Mouse (Mus musculus): ENCODE measurements around the gene Ralgps2.

The Ralgps2 gene

DNA sequence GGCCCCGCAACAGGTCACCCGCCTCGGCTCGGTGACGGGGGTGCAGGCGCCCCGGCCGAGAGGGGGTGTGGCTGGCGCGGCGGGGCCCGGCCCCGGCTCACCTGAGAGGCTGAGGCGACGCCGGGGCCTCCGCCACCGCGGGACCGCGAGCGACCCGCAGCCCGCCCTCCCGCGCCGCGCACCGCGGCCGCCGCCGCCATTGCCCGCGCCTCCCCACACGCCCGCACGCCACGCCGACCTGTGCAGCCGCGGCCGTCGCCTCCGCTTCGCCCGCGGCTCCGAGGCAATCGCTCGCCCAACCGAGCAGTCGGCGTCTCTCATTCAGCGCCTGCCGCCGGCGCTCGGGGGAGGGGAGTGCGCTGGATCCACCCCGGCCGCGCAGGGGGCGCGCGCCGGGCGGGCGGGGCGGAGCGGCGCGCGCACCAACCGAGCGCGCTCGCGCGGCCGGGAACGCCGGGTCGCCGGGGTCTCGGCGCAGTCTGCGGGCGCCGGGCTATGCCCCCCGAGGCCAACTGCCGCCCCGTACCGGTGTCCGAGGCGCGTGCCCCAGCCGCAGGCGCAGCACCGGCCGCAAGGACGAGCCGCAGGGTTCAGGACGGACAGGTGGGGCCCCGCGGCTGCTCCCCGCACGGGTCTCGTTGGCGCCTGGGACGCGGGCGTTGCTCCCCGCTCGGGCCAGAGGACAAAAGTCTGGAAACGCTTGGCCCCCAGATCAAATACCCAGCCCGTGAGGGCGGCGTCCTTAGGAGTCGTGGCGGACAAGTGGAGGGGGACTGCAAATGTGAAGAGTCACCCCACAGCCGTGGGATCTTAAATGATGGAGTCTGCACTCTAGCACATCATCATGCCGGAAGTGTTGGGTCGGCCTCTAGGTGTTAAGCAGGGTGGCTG lies at the start of gene Ralgps2:
Gene Ralgps2 (minus strand): TSS at position 376 of the 891 bp plus-strand sequence.
- DNase-seq, result peak; percentile 82

DNA sequence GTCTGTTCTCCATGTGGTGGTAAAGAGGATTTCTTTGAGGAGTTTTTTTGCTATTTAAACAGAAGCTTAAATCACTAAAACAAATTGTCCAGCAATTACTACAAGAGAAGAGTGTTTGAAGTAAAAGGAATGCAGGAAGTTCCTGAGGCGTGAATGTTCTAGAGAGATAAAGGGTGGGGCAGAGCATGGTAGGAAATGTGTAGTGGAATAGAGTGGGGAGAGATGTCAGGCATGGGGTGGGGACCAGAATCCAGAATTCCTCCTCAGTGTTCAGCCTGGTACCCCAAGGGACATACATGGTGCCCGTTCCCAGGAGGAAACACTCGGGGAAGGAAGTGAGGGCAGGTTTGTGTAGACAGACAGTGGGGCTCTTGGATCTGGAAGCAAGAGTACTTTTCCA lies 48.1 kb upstream of the Ralgps2 start:
- DNase-seq, result no peak

DNA sequence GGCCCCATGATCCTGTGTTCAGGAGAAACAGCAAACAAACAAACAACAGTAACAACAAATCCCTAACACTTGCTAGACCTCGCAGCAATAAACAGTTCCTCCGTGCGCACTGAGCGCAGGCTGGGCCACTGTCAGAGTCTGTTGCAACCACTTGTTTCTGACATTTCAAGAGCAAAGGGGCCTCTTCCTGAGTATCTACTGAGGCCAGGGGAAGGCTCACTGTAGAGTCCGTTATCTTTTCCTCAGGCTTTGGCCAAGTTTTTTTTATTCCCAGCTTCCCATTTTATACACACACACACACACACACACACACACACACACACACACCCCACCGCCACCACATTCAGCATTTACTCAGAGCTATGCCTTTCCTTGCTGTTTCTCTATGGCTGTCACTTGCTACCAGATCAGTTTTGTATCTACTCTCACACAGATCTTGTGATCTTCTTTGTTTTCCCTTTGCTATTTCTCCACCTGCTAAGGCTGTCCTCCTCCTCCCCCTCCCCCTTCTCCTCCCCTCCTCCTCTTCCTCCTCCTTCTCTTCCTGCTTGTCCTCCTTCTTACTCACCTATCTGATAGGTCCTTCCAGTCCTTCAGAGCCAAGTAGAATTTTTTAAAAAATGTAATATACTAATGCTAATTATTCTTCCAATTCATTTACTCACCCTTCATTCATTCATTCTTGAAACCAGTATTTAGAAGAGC lies 47.4 kb upstream of the Ralgps2 start:
- peak; percentile 19 for DNase-seq

DNA sequence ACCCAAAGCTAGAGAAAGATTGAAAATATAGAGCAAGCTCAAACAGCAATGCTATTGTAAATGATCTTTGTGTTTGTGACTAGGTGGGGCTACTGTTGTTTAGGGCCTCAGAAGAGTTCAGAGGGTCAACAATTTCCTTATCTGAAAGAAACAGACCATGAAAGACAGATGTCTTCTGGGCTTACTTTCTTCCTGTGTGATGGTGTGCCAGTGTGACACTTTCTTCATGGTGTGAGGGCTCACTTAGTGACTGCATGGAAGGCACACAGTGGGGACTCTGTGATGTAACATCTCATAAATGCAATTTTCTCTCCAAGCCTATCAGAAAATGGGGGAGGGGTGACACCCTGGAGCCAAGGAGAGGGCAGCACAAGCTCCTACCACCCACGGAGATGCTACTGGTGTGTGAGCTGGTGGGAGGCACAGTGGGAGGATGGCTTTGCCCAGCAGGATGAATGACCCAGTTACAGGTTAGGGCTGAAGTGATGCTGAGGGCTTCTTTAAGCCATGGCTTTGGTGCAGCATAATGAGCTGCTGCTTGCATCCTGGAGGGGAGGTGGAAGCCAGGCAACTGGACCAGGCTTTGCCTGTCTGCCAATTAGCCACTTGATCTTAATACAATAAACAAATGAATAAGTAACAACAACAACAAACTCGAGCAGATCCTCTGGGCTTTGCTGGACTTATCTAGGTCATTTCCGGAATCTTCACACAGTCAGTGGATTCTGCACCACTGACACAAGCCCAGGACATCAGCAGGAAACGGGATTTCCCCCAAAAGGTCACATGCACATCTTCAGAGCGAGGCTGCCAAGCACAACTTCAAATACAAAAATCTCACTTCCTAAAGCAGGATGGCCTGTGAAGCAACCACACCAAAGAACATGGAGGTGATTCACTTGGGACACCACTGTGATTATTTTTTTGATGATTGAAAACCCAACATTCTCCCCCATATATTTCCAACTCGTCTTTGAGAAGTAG lies 46.5 kb upstream of the Ralgps2 start:
- DNase-seq, result peak; percentile 25

DNA sequence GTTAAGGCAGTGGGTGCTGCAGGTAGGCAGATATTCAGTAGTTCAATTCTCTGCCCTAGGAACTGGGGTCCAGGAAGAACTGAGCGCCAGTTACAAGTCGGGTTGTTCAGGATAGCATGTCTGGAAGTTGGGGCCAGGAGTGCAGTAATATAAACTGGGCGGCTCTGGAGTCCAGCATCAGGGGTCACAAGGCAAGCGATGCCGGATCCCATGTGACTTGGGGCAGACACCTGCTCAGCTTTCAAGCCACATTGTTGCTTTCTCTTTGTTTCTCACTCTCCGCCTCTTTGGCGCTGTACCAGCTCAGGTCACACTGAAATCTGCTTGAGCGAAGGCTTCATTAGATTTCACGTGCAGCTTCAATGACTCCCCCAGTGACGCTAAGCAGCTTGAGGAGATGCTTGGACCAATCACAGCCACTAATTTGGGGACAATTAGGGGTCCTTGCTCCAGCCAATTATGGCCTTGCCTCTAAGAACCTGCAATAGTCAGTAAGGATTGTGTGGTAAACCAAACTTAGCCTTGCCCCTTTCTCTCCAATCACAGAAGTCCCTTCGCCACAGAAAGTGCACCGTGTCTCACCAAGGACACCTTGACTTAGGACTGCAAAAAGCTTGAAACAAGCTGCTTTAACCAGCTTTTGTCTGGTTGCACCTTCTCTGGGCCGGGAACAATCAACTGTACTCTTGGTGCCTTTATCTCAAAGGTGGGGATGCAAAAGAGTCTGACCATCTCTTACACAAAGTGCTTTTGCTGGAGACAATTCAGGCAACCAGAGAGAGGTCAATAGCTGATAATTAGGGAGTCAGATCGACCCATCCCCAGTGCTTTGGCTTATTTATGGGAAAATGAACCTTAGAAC lies 43.8 kb upstream of the Ralgps2 start:
- DNase-seq, result no peak

DNA sequence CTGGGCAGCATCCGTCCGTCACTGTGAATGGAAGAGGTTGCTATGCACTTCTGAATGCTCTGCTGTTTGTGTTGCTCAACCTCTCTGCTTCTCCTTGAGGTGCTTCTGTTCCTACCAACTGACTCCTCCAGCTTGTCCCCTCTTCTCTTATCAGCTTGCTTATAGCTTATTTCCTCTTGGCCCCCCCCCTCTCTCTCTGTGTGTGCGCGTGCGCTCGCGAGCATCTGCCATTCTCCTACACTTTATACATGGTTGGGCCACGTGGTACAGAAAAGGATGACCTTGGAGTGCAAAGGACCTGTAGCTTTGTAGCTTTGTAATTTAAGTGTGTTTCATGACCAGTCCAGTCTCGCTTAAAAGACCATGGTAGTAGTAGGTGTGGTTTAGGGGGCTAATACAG lies 42.5 kb upstream of the Ralgps2 start:
- no peak for DNase-seq

DNA sequence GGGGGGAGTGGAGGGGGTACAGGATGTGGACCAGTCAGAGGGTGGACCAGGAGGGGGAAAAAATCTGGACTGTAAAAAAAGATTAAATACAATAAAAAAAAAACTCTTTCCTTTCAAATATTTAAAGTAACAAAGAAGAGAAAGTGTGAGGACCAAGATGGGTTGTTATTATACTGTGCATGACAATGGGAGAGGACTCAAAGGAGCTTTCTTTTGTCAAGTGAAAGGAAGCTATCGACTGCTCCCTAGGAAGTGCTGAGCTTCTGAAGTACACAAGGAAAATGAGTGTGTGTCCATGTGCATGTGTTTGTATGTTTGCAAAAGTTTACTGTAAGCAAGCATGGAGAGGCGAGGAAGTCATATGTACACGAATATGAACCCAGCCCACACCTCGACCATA lies 40.3 kb upstream of the Ralgps2 start:
- no peak for DNase-seq

DNA sequence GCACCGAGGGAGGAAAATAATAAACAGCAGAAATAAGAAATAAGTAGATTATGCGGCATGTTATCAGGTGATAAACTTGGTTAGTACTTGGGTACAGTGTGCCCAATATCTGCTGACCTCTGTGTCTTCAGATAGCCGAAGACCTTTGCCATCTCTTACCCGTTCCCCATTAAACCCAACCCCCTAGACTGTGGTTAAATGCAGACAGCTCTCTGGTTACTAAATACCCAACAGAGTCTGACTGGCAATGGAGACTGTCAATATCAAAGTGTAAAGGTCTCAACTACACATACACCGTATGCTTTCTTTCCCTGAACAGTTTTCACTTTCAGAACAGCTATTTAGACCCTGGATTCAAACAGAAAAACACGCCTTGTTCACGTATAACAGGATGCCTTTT lies 39.2 kb upstream of the Ralgps2 start:
- no peak for DNase-seq

DNA sequence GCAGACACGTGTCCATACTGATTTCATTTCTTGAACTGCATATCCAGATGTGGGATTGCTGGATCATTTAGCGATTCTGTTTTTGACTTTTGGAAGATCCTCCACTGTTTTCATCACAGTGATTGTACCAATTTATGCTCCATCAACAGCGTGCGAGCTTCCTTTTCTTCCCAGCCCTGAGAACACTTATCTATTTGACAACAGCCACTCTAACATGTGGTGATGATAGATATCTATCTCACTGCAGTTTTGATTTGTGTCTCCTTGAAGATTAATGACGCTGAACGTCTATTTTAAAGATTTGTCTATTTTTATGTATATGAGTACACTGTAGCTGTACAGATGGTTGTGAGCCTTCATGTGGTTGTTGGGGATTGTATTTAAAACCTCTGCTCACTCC lies 34.4 kb upstream of the Ralgps2 start:
- DNase-seq, result no peak

DNA sequence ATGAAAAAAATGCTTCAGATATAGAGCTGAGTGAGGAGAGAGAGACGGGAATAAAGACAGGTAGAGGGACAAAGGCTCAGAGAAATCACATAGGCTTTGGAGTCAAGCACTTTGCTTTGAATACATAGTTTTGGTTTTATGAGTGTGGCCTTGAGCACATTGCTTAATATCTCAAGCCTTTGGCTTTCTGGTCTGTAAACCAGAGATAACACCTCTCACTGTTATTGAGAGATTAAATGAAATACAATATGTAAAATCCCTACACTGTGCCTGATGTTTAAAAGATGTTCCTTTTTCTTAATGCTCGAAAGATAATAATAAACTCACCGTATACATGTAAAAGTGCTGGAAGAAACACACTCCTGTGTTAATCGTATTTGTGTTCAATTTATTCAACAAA lies 33.0 kb upstream of the Ralgps2 start:
- DNase-seq, result no peak

DNA sequence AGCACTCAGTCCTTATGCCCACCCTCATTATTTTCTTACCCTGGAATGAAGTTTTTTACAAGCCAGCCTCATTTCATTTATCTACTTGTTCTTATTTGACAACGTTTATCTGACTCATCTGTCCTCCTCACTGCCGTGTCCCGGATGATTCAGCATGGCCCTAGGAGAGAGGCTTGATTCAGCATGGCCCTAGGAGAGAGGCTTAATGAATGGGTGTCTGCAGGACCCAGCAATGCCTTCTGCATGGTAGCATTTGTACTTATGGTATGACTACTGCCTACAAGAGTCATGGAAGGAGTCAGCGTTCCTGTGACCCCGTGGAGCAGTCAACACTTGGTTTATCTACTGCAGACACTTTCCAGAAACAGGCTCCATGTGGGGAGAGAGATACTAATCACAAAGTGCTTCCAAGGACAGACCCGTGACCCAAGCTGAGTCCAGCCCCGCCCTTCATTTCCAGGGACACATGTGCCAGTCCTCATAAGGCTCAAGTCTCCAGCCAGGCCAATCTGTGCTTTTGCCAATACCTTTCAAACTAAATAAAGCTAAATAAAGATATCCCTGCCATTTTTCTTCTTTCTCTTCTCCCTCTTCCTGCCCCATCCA lies 31.9 kb upstream of the Ralgps2 start:
- DNase-seq, result no peak

DNA sequence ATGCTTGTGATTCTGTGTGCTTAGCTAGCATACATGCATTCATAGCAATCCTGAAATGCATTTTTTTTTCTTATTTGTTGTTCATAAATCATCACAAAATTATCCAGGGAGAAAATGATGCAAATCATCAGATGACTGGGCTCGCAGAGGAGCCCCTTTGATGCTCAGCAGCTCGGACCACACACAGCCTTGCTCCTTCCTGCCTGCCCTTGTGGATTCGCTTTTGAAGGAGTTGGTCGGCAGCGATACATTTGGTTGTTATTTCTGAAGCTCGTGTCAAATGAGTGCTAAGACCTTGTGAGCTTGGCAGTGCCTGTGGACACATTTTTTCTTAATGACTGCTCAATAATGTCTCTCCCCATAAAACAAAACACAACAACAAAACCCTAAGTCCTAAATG lies 31.2 kb upstream of the Ralgps2 start:
- DNase-seq, result no peak

DNA sequence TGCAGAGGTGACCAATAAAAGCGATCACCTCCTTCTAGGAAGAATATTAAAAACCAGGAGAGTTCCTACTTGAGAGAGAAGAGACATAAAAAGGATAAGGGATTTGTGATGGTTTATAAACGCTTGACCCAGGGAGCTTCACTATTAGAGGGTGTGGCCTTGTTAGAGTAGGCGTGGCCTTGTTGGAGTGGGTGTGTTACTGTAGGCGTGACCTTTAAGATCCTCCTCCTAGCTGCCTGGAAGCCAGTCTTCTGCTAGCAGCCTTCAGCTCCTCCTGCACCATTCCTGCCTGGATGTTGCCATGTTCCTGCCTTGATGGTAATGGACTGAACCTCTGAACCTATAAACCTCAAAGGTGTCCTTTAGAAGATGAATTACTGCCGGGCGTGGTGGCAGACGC lies 28.7 kb upstream of the Ralgps2 start:
- no peak for DNase-seq

DNA sequence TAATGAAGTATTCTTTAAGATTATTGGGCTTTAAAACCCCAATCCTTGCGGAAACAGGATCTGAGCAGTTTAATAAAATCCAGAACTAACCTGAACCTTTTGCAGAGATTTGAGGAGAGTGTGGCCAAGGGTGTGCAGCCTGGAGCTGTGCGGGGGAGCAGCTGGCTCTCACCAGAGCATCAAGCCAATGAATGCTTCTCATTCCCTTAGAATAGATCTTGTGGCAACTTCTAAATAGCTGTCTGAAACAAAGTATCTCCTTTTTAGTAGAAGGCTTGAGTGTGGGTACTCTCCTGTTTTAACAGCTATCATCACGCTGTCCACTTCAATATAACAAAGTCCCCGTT lies 25.1 kb upstream of the Ralgps2 start:
- DNase-seq, result no peak

DNA sequence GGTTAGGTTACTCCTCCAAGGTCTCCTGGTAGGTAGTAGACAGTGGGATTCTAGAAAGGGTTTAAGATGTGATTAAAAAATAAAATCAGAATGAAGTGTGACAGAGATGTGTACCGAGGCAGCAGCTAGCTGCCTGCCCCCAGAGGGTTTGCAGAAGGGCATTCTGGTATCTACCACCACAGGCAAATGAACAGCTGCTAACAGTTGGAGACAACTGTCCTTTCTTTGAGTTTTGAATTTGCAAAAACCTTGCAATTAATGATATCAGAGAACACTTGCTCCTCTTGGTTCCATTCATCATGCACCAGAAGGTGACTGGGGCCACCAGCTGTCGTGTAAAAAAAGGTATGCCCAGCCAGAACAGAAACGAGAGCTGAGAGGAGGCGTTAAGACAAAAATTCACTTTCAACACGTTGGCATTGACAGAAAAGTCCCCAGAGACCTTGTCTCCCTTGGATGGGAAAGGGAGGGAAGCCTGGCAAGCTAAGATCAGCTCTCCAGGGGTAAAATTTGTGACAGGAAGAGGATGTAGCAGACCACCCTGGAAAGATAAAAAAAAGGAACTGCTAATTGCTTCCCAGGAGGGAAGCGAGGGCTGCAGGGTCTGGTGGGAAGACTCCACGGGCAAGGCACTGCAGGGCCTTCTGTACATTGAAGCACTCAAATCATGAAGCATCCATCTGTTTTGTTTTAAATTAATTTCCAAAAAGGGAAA lies 24.6 kb upstream of the Ralgps2 start:
- DNase-seq, result no peak

DNA sequence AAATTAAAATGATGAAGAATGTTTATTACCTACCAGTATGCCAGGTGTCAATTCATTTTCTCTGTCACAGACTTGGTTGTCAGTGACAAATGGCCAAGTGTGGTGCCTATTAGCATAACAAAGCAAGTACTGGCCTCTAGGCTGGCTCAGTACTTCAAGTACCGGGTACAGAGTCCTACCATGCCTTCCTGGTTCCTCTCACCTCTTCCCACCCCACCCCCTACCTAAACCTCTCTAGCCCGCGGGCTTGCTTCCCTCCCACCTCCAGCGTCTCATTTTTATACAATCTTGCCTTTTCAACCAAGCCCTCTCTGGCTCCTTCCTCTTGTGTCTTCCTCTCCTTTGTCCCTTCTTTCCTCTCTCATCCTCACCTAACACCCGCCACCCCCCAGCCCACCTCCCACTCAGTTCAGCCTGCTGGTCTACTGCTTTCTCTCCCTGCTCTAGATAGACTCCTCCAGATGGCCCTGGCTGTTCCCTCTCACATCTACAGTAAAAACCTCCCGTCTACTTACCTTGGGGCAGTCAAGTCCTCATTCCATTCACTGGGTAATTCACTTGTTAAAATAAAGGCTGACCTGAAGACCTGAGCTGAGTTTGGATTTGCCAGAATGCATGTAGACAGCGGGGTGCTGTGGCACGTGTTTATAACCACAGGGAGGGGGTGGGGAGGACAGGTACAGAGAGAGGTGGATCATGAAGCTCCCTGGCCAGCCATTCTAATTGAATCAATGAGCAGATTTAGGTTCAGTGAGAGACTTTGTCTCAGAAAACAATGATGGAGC lies 22.2 kb upstream of the Ralgps2 start:
- DNase-seq, result no peak

DNA sequence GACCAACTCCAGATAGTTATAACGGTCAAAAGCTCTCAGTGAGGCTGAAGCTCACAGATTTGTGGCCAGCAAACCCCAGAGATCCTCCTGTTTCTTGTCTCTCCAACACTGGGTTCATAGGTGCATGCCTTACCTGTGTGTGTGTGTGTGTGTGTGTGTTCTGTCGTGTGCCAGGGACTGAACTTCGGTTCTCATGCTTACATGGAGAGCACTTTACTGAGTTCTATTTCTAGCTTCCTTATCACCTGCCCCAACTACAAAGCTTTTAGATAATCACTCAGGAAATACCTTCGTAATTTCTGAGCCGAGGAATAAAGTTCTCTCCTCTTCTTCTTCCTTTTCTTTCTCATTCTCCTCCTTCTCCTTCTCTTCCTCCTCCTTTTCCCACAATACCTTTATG lies 19.6 kb upstream of the Ralgps2 start:
- no peak for DNase-seq

DNA sequence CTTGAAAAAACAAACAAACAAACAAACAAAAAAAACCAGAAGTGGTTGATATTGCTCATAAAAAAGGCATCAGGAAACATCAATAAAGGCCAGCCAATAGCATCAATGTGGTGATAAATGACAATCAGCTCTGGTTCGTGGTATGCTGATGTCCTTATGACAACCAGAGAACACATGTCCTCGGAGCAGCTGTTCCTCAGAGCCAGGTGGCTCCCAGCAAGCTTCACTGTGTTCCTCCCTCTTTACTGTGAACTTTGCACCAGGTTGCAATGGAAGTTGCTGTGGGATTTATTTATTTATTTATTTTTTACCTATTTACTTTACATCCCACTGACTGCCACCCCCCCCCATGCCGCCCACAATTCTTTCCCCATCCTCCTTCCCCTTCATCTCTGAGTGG lies 17.9 kb upstream of the Ralgps2 start:
- no peak for DNase-seq

DNA sequence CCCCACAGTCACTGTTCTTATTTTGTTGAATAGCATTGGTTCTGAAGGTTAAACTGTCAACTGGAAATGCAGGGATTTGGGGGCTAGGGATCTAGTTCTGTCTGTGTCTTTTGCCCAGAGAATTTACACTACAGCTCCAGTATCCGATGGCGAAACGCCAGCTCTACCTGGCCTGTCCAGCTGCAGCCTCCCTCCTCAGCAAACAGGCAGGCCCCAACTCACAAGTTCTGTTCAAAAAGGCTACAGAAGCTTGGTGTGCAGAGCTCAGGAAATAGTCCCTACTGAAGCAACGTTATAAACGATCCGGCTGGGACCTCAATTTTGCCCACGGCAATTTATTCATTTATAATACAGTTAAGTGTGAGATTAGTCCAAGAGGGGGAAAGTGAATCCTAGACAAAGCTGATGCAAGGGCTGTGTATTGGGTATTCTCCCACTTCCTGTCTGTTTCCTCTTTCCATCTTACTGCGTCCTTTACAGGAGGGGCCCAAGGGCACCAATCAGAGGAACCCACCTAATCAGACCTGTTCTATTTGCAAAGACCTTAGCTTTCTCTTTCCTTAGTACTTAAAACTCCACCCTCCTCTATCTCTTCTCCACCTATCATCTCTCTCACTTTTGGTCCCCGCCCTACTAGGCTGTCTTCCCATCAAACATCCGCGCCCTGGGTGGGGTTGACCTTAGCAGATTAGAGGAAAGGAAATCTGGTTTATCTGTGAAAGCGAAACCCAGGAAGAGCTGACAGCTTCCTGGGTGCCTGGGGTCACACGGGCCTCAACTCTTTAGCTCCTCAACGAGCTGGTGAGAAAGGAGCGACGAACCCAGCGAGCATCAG lies 16.7 kb upstream of the Ralgps2 start:
- DNase-seq, result peak; percentile 69
